Mouse (Mus musculus): ENCODE data around the gene Atp8b2.

The Atp8b2 gene

DNA sequence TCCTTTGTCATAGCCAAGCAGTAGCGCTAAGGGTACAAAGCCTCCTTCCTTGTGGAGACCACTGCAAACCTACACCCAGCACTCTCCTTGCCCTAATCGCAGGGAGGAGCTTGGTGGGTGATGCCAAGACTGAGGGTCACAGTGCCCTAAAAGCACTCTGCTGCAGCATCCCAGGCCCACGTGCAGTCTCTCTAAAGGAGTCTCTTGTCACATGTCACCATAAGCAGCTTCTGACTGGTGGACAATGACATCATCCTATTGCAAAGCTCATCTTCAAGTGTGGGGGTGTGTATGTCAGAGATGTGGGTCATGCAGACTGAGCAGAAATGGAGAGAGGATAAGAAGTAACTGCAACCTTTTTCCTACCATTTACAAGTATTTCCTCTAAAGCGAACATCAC, 3.9 kb downstream of the Atp8b2 start:
- peak; percentile 57 to 82 for DNase-seq (ENCODE audit: low spot score in 2 of 2)

GRCm38 (mm10) chr3:89957880-89958279, 5.4 kb downstream of the Atp8b2 start:
- DNase-seq (ENCODE audit: low spot score in 2 of 2), result no peak

- DNase-seq (ENCODE audit: low spot score in 2 of 2), result no peak
Measured at GRCm38 (mm10) chr3:89956177-89956971, 6.9 kb downstream of the Atp8b2 start.

- peak in 1 of 2 experiments; percentile 70 for DNase-seq (ENCODE audit: low spot score in 2 of 2)
Measured at GRCm38 (mm10) chr3:89953420-89953819, 9.9 kb downstream of the Atp8b2 start.

GRCm38 (mm10) chr3:89948655-89949054, 14.7 kb downstream of the Atp8b2 start:
- peak; percentile 76 to 79 for DNase-seq (ENCODE audit: low spot score in 2 of 2)

GRCm38 (mm10) chr3:89948021-89948420, 15.3 kb downstream of the Atp8b2 start:
- no peak for DNase-seq (ENCODE audit: low spot score in 2 of 2)

DNA sequence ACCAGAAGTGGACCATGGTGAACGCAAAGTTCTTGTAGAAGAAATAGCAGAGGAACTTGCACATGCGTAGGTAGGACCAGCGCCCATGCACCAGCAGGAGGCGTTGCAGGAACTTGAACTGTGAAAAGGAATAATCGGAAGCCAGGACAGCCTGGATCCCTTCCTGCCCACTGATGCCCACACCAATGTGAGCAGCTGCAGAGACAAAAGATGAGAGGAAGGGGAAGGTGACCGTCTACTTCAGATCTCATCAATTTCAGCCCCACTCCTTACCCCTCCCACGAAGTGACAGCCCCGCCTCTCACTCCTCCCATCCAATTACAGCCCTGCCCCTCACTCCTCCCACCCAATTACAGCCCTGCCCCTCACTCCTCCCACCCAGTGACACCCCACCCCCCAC, 18.3 kb downstream of the Atp8b2 start:
- DNase-seq (ENCODE audit: low spot score in 2 of 2), result no peak

DNA sequence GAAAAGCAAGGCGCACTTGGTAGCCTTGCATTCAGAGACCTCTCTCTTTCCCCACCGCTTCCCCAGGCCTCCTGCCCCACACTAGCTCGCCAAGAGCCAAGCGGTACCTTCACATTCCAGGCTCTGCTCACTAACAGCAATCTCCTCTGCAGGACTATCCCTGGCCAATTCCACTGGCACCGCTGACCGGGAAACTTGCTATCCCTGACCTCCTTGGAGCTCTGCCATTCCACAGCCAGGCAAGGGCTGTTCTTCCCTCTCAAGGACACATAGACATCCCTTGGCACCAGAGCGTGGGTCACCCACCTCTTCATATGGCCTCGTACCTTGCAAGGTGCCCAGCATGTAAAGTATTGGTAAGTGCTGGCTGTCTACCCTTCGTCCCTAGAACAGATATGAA, 20.4 kb downstream of the Atp8b2 start:
- no peak for DNase-seq (ENCODE audit: low spot score in 2 of 2)

- DNase-seq (ENCODE audit: low spot score in 2 of 2), result no peak
Measured at GRCm38 (mm10) chr3:89936495-89936894, 26.8 kb downstream of the Atp8b2 start.

- DNase-seq (ENCODE audit: low spot score in 2 of 2), result no peak
Measured at GRCm38 (mm10) chr3:89932925-89933324, 30.4 kb downstream of the Atp8b2 start.

GRCm38 (mm10) chr3:89928956-89929355, 34.4 kb downstream of the Atp8b2 start:
- no peak for DNase-seq (ENCODE audit: low spot score in 2 of 2)

DNA sequence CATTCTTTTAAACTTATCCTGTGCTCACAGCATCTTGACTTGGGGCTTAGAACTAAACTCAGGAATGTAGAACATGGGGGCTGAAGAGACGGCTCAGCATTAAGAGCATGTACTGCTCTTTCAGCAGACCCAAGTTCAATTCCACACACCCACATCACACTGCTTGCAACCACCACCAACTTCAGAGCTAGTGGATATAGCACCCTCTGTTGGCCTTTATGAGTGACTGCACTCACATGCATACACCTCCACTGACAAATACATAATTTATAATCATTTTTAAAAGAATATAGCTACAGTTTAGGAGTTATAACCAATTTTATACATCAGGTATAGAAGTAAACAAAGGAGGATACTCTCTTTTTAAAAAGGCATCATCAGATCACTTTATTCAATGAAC, 36.9 kb downstream of the Atp8b2 start:
- DNase-seq (ENCODE audit: low spot score in 2 of 2), result no peak

- DNase-seq (ENCODE audit: low spot score in 2 of 2), result no peak
Measured at GRCm38 (mm10) chr3:89920711-89921110, 42.6 kb downstream of the Atp8b2 start.

DNA sequence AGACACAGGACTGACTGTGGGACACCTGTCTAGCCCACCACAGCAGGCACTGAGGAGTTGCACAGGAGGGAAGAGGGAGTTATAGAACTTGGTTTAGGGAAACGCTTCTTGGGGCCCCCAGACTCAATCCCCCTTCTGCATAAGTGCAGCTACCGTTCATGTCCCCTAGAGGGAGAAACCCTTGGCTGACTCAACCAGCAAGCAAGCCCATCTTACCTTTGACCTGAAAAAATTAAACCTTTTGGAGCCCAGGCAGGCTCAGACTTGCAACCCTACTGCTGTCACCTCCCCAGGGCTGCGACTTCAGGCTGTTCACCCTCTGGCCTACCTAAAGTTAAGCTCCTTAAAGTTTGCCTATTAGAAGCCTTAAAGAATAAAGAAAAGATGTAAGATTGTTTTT, 45.9 kb downstream of the Atp8b2 start:
- no peak for DNase-seq (ENCODE audit: low spot score in 2 of 2)

GRCm38 (mm10) chr3:89916622-89917021, 46.7 kb downstream of the Atp8b2 start:
- DNase-seq (ENCODE audit: low spot score in 2 of 2), result no peak

- DNase-seq (ENCODE audit: low spot score in 2 of 2), result no peak
Measured at GRCm38 (mm10) chr3:89914700-89915099, 48.6 kb downstream of the Atp8b2 start.

DNA sequence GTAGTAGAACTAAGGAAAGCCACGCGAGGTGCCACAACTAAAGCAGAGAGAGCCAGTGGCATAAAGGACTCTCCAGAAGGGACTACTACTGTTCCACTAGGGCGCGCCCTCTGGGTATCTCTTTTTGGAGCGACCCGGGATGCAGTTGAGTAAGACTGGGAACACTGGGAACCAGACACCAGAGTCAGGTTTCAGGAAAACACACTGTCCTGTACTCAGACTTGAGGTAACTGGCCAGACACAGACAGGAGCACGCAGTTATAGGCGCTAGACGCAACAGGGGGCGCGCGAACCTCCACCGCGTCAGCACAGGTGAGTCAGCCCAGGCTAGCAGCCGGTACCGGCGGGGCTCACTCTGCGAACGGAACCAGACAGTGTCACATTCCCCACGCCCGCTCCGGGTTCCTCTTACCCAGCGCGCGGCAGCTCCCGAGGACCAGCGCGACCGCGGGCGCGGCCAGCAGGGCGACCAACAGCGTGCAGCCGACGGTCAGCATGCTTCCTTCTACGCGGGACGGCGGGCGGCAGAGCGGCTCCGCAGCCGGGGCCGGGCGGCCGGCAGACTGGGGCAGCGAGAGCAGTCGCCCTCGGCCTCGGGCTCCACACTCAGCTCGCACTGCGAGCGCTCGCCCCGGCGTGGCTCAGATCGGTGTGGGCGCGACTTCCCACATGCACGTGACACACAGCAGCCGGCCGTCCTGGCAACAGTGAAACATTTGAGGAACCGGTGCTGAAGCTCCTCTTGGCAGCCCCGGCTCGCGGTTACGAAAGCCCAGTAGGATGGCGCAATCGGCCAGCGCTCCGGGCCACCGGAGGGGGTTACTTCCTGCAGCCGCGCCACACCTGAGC, 50.5 kb downstream of the Atp8b2 start, which contains the start of gene Il6ra:
Gene Il6ra, minus strand, starts transcription at position 654 of the 849 bp plus-strand sequence.
- DNase-seq (ENCODE audit: low spot score in 2 of 2), result peak; percentile 72 to 79

DNA sequence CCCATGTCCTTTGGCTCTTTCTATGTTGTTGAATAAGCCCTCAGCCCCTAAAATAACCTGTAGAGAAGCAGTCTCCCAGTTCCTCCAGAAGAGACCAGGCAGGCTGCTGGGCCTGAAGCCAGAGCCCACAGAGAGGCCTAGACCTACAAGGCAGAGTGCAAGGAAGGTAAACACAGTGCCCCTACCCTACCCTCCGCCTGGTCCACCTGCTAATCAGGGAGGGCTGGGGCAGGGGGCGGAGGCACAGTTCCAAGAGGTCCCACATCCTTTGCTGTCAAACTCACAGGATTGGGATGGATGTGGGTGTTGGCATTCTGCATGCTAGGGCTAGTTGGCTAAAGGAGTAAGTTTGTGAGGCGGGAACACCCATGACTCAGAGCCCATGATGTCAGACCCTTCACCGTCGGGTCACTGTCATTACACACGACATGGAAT, 51.2 kb downstream of the Atp8b2 start:
- no peak for DNase-seq (ENCODE audit: low spot score in 2 of 2)

- no peak for DNase-seq (ENCODE audit: low spot score in 2 of 2)
Measured at GRCm38 (mm10) chr3:89911207-89911606, 52.1 kb downstream of the Atp8b2 start.

DNA sequence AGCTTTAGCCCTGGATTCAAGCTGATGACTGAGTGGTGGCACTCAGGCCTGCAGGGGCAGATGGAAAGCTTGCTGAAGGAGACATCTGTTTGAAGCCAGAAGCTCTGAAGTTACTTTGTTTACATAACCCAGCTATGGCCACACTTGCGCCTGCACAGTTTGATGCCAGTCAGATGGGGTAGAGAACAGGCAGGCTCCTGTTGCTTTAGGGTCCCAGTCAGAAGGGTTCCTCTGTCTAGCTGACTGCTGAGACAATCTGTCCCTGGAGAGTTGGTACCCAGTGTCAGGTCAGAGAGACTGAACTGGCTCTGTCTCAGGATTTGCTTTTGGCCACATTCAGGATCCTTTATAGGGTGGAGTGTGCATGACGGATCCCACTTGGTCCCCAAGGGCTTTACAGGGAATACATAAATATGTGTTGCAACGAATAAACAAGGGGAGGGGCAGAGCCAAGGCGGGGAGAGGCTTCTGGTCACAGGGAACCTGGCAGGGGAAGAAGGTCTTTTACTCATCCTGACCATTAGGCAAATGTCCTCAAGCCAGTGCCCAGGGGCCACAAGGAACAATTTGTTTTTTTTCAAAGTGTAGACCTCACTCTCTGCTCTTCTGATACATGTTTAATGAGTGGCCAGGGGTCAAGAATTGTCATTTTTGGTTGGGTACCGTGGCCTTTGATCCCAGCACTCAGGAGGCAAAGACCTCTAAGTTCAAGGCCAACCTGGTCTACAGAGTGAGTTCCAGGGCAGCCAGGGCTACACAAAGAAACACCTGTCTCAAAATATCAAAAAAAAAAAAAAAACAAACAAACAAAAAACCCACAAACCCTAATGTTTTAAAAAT, 53.4 kb downstream of the Atp8b2 start:
- no peak for DNase-seq (ENCODE audit: low spot score in 2 of 2)

DNA sequence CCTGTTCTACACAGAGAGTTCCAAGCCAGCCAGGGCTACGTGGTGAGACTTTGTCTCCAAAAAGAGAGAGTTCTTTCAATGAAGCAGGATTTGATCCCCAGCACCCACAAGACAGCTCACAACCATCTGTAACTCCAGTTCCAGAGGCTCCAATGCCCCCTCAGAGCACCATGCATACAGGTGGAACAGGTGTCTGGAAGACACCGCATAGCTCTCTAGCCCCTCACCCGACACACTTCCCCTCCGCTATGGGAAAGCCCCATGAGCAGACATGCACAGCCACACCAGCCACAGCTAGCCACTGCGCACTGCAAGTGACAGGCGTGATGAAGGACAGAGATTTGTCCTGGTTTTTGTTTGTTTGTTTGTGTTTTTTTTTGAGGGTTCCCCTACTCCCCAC, 54.5 kb downstream of the Atp8b2 start:
- DNase-seq (ENCODE audit: low spot score in 2 of 2), result no peak

- DNase-seq (ENCODE audit: low spot score in 2 of 2), result no peak
Measured at GRCm38 (mm10) chr3:89907846-89908245, 55.5 kb downstream of the Atp8b2 start.

Measured in right cerebral cortex, postnatal 36 days (tissue).